Mouse (Mus musculus) ovary, postnatal 36 days (tissue): Measurements from ENCODE around the gene Spsb3.

ENCODE experiments used
- DNase-seq: peaks from one replicate; pipeline ENCODE4 v3.0.0; 2022; ENCODE audit warnings: low spot score, mixed read lengths

Gene Spsb3

GRCm38 (mm10) chr17:24896241-24896992, 10.0 kb downstream of the Spsb3 start, which contains the start of gene Nme3:
Gene Nme3, plus strand, starts transcription at chr17:24896500.
- peak; percentile 79 for DNase-seq

GRCm38 (mm10) chr17:24896993-24897269, 10.5 kb downstream of the Spsb3 start:
- no peak for DNase-seq

GRCm38 (mm10) chr17:24897600-24897999, 11.2 kb downstream of the Spsb3 start:
- DNase-seq: no peak

- no peak for DNase-seq
These were observed 11.8 kb downstream of the Spsb3 start for GRCm38 (mm10) chr17:24898041-24898854.

GRCm38 (mm10) chr17:24899153-24899552, 12.7 kb downstream of the Spsb3 start:
- DNase-seq: no peak

- DNase-seq: no peak
These were observed 13.6 kb downstream of the Spsb3 start for GRCm38 (mm10) chr17:24900014-24900413.

GRCm38 (mm10) chr17:24902124-24902523, 15.7 kb downstream of the Spsb3 start:
- DNase-seq: no peak

- no peak for DNase-seq
These were observed 16.4 kb downstream of the Spsb3 start for GRCm38 (mm10) chr17:24902671-24903474.

- DNase-seq: no peak
These were observed 17.3 kb downstream of the Spsb3 start for GRCm38 (mm10) chr17:24903767-24904166.

GRCm38 (mm10) chr17:24907591-24907990, 21.1 kb downstream of the Spsb3 start:
- no peak for DNase-seq

- no peak for DNase-seq
These were observed 27.5 kb downstream of the Spsb3 start for GRCm38 (mm10) chr17:24913984-24914383.

- DNase-seq: no peak
These were observed 36.8 kb downstream of the Spsb3 start for GRCm38 (mm10) chr17:24923246-24923645.

GRCm38 (mm10) chr17:24929506-24929905, 43.1 kb downstream of the Spsb3 start:
- DNase-seq: no peak

- no peak for DNase-seq
These were observed 46.0 kb downstream of the Spsb3 start for GRCm38 (mm10) chr17:24932431-24932830.

- DNase-seq: no peak
These were observed 46.7 kb downstream of the Spsb3 start for GRCm38 (mm10) chr17:24933163-24933562.

GRCm38 (mm10) chr17:24934926-24935325, 48.5 kb downstream of the Spsb3 start:
- no peak for DNase-seq

- no peak for DNase-seq
These were observed 49.2 kb downstream of the Spsb3 start for GRCm38 (mm10) chr17:24935666-24936065.

GRCm38 (mm10) chr17:24936259-24937237, 50.1 kb downstream of the Spsb3 start, which contains the start of gene Mapk8ip3:
Gene Mapk8ip3, minus strand, starts transcription at chr17:24936977.
- DNase-seq: peak; percentile 94

- no peak for DNase-seq
These were observed 50.8 kb downstream of the Spsb3 start for GRCm38 (mm10) chr17:24937266-24937665.
